Mouse (Mus musculus): Measurements from ENCODE around the gene Nek8. TPM values are rescaled to one million over a fixed set of nuclear protein-coding genes. Genes with fewer than 3 reads are reported as not detected.
A peak's percentile ranks its signal among the peaks of the same experiment; 100 is the strongest.

Nek8 gene
- polyA plus RNA-seq, 1 experiment from 2014 or later: 11.3 TPM

DNA sequence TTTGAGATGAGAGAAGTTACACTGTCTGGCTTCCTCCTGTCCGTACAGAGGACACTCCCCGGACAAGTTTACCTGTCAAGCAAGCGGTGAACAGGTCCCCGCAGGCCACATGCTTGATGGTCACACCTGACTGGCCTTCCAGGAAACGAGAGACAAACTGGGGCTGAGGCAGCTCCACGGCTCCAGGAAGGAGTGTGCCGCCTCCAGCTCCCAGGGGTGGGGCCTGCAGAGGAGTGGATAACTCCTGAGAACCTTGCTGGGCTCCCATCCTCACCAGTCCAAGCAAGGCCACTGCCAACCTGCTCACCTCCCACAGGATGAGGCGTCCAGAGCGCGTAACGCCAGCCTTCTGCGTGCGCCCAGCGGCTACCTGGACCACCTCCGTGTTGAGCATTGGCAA lies 6.2 kb downstream of the Nek8 start:
- no peak for DNase-seq (ENCODE audit: low spot score)
- peaks cover 9% of the 10 kb centered on the region for H3K36me3 ChIP-seq
- H3K27ac ChIP-seq: no peak overlapping the region
- H3K27me3 ChIP-seq (ENCODE audit: insufficient read depth, poor library complexity, severe bottlenecking): peaks cover 14% of the 10 kb centered on the region
- peaks cover 18% of the 10 kb centered on the region for H3K4me1 ChIP-seq (replicated peaks)
- no peak overlapping the region for H3K4me3 ChIP-seq
- H3K9me3 ChIP-seq: no peaks in the 10 kb centered on the region
- 90% methylated on average over 15 of the region's 15 CpGs for WGBS

DNA sequence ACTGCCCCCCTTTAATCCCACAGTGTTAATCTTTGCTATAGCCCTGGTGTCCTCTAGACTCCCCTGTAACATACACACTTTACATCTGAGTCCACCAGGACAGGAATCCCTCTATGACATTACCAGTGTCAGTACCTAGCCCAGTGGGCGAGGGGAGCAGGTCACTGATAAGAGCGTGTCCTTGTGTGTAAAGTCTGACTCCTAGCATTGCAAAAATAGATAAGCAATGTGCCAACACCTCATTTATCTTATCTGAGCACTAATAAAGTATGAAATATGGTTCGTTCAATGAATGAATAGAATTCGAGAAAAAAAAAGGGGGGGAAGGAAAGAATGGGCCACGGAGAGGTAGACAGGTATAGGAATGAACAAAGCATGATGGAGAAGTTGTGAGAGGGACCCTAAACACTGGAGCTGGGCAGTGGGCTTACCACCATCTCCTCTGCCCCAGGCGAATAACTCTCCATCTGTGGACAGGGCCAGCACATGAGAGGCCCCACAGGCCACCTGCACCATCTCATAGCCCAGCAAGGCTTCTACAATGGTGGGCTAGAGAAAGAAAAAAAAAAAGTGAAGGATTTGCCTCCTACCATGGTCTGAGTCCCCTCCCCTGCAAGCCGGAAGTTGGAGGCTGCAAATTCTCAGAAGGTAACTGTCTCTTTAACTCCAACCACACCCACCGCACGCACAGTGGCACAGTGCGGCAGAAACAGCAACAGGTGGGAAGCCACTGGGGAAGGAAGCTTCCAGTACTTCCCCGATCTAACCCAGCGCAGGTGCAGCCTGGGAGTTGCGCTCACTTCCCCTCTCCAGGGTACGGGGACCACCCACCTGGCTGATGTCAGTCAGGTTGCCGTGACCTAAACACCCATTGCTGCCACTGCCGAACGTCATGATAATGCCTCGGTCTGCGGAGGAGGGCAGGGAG lies 7.7 kb downstream of the Nek8 start:
- peaks cover 14% of the 10 kb centered on the region for H3K27me3 ChIP-seq (ENCODE audit: insufficient read depth, poor library complexity, severe bottlenecking)
- peaks cover 23% of the 10 kb centered on the region for H3K4me1 ChIP-seq (replicated peaks)
- no peak for DNase-seq (ENCODE audit: low spot score)
- H3K4me3 ChIP-seq: 0 out of 2 replicates have a peak overlapping the region, but pooled peaks have one; percentile 9
- no peaks in the 10 kb centered on the region for H3K9me3 ChIP-seq
- WGBS: 58% methylated on average over 19 of the region's 19 CpGs
- peaks cover 9% of the 10 kb centered on the region for H3K36me3 ChIP-seq
- no peak overlapping the region for H3K27ac ChIP-seq

DNA sequence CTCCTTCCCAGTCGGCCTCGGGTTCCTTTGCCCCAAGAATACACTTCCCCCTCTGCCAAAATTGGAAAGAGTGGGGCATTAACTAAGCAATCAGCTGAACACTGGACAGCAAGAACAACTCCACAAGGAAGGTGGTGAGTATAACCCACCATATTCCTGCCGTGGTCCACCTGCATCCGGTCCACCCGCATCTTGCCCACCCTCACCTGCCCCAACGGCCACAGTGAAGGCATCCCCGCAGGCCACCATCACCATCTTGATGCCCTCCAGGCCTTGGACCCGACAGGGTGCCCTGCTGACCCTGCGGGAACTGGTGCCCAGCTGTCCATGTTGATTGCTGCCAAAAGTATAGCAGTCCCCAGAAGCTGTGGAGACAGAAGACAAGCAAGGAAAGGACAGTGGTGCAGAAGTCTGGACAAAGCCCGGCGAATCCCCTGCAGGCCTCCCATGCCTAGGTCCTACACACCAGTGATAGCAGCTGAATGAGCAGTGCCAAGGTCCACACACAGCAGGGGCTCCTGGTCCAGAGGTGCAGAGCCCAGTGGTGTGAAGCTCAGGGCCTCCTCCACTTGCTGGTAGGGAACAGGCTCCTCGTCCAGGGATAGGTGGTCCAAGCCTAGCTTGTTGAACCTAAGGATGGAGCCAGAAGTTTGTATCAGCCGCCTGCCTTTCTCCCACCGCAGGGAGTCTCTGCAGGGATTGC lies 9.1 kb downstream of the Nek8 start:
- H3K36me3 ChIP-seq: peaks cover 22% of the 10 kb centered on the region
- H3K4me3 ChIP-seq: no peak overlapping the region
- no peaks in the 10 kb centered on the region for H3K9me3 ChIP-seq
- 0 out of 2 replicates have a peak overlapping the region, but pooled peaks have one; percentile 25 for H3K27ac ChIP-seq
- 87% methylated on average over 14 of the region's 14 CpGs for WGBS
- DNase-seq (ENCODE audit: low spot score): no peak
- H3K27me3 ChIP-seq (ENCODE audit: insufficient read depth, poor library complexity, severe bottlenecking): peaks cover 14% of the 10 kb centered on the region
- H3K4me1 ChIP-seq (replicated peaks): peaks cover 37% of the 10 kb centered on the region

DNA sequence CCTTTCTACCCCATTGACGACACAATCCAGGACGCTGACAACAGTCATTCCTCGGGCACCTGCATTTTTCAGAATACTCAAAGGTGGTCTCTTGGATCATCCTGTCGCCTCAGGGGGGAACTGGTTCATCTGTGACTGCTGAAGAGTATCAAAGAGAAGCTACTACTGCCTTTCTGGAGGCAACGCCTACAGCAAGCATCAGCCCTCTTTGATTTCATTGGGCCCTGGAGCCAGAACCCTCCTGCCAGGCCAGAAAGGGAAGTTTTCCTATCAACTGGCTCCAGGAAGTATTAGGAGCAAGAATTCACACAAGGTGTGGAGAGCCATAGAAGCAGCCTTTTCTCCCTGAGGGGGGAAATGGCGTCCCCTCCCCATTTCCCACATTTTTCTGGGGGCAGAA lies 9.8 kb downstream of the Nek8 start:
- no peak overlapping the region for H3K4me3 ChIP-seq
- H3K27ac ChIP-seq: no peak overlapping the region
- peaks cover 43% of the 10 kb centered on the region for H3K4me1 ChIP-seq (replicated peaks)
- H3K9me3 ChIP-seq: no peaks in the 10 kb centered on the region
- WGBS: 69% methylated on average over 6 of the region's 6 CpGs
- H3K27me3 ChIP-seq (ENCODE audit: insufficient read depth, poor library complexity, severe bottlenecking): peaks cover 14% of the 10 kb centered on the region
- DNase-seq (ENCODE audit: low spot score): no peak
- peaks cover 29% of the 10 kb centered on the region for H3K36me3 ChIP-seq

DNA sequence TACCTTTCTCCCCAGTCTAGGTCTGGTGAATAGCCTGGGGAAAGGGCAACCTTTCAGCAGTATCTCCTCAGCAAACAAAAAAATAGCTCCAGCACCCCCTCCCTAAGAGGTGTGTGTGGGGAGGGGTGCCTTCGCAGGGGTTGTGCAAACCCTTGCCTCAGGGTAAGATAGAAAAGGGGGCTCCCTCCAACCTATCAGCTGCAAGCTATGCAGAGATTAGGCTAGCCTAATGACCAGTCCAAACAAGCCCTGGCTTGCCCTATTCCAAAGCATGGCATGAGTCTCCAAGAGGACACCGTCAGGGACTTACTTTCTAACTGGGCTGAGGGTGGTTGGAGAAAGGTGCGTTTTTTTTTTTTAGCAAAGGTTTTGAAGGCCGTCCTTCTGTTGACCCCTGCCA lies 10.3 kb downstream of the Nek8 start:
- peaks cover 32% of the 10 kb centered on the region for H3K36me3 ChIP-seq
- H3K27ac ChIP-seq: peak overlapping the region; percentile 100
- 53% methylated on average over 4 of the region's 4 CpGs for WGBS
- H3K27me3 ChIP-seq (ENCODE audit: insufficient read depth, poor library complexity, severe bottlenecking): peaks cover 14% of the 10 kb centered on the region
- peak overlapping the region; percentile 100 for H3K4me3 ChIP-seq
- H3K9me3 ChIP-seq: no peaks in the 10 kb centered on the region
- no peak for DNase-seq (ENCODE audit: low spot score)
- peaks cover 46% of the 10 kb centered on the region for H3K4me1 ChIP-seq (replicated peaks)

DNA sequence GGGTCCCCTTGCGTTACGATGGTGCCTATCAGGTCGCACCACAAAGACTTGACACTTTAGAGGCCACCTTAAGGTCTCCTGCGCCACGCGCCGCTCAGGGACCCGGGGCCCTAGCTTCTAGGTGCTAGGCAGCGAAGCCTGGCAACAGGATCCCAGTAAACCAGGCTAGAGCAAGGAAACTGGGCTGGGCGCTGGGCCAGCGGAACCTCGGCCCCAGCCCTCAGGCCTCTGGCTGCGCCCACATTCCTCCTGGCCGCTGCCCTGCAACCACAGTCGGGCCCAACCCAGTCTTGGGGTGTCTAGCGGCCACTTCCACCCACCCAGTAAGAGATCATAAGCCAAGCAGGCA lies 10.7 kb downstream of the Nek8 start:
- peaks cover 14% of the 10 kb centered on the region for H3K27me3 ChIP-seq (ENCODE audit: insufficient read depth, poor library complexity, severe bottlenecking)
- 3% methylated on average over 16 of the region's 16 CpGs for WGBS
- DNase-seq (ENCODE audit: low spot score): no peak
- H3K9me3 ChIP-seq: no peaks in the 10 kb centered on the region
- H3K4me3 ChIP-seq: peak overlapping the region; percentile 100
- H3K4me1 ChIP-seq (replicated peaks): peaks cover 50% of the 10 kb centered on the region
- H3K27ac ChIP-seq: peak overlapping the region; percentile 100
- peaks cover 32% of the 10 kb centered on the region for H3K36me3 ChIP-seq

DNA sequence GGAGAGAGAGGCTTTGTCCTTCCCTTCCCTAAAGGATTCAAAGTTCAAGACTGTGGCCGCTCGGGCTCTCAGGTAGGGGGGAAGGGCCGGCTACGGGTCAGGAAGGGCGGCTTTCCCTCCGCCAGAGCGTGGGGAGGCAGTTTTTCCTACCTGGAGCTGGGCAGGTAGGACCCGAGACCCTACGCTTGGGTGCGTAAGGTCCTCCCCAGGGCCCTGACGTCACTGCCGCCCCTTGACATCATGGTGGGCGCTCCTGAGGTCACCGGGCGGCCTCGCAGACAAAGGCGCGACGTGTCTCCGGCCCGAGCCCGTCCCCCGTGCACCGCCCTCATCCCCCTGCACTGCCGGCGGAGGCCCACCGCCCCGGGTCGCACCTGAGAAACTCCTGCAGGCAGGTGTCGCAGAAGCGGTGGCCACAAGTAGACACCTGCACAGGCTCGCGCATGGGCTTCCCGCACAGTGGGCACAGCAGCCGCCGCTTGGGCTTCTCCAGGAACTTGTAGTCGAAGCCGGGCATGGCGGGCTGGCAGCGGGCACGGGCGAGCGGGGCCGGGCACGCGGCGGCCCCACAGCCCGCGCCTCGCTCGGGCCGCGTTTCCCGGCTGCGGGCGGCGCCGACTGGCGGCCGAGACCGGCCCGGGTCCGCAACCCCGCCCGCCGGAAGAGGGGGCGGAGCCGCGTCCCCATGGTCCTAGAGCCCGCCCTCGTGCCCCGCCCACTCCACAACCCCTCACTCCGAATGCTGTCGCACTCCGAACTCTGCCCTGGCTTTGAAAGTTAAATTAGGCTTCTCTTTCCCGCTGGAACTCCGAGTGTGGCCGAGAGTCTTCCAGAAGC lies 11.3 kb downstream of the Nek8 start, which contains the start of gene Traf4:
Gene Traf4 (minus strand): TSS at position 666 of the 837 bp plus-strand sequence.
- H3K4me1 ChIP-seq (replicated peaks): peaks cover 53% of the 10 kb centered on the region
- H3K27ac ChIP-seq: peak within 1 kb of the TSS; percentile 100
- DNase-seq (ENCODE audit: low spot score): peak; percentile 89
- peaks cover 14% of the 10 kb centered on the region for H3K27me3 ChIP-seq (ENCODE audit: insufficient read depth, poor library complexity, severe bottlenecking)
- H3K36me3 ChIP-seq: peaks cover 35% of the 10 kb centered on the region
- peak within 1 kb of the TSS; percentile 100 for H3K4me3 ChIP-seq
- no peaks in the 10 kb centered on the region for H3K9me3 ChIP-seq
- WGBS: under 1% methylated on average over 78 of the region's 78 CpGs

DNA sequence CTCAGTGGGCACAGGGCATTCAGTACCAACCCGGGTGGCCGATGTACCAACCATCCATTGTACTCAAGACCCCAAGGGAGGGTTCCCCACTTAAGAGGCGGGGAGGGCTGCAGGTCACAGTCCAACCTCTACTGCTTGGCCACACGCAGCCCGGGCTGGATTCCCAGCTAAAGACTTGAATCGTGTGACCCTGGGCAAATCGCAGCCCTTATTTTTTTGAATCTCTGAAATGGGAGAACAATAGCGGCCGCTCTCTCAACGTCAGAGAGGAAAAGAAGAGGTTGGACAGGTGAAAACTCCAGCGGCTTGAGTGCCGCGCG lies 11.9 kb downstream of the Nek8 start:
- peaks cover 14% of the 10 kb centered on the region for H3K27me3 ChIP-seq (ENCODE audit: insufficient read depth, poor library complexity, severe bottlenecking)

DNA sequence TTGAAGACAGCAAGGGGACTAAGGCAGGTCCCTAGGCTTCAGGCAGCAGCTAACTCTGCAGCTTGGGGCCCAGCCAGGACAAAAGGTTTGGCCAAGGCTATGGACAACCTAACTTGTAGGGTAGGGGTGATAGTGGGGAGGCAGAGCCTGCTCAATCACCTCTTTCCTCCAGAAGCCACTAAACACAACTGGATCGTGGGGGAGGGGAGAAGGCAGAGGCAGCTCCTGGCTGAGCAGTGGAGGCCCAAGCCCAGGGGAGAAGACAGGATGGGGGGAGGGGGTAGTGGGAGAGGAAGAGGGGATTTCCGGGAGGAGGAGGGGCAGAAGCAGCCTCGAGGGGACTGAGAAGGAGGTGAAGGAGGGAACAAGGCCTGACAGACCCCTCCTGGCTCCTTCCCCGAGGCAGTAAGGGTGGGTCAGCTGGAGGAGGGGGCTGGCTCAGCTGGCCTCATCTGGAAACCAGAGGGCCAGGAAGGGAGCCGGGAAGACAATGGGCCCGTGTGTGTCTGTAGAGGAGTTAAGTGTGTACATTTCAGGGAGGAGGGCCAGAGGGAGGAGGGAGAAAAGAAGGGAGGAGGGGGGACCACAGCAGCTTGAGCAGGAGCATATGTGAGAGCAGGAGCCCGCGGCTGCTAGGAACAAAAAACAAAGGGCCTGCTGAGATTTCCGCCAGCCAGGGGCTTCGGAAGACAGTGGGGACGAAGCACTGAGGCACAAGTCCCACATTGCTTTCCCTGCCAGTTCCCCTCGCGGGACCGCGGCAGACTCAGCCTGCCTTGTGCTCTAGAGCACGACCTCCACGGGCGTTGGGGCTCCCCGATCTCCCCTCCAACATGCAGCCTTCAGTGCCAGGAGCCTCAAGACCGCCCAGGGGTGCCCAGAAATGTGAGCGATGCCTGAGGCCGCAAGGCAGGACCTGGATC lies 12.5 kb downstream of the Nek8 start:
- no peaks in the 10 kb centered on the region for H3K9me3 ChIP-seq
- H3K27me3 ChIP-seq (ENCODE audit: insufficient read depth, poor library complexity, severe bottlenecking): peaks cover 14% of the 10 kb centered on the region
- DNase-seq (ENCODE audit: low spot score): peak; percentile 88
- peak overlapping the region; percentile 100 for H3K4me3 ChIP-seq
- H3K4me1 ChIP-seq (replicated peaks): peaks cover 55% of the 10 kb centered on the region
- H3K36me3 ChIP-seq: peaks cover 47% of the 10 kb centered on the region
- under 1% methylated on average over 22 of the region's 22 CpGs for WGBS
- H3K27ac ChIP-seq: peak overlapping the region; percentile 100

More for the DNA sequence above, 11.9 kb downstream of the Nek8 start:
- H3K4me3 ChIP-seq: peak overlapping the region; percentile 100
- H3K27ac ChIP-seq: peak overlapping the region; percentile 100
- DNase-seq (ENCODE audit: low spot score): no peak
- no peaks in the 10 kb centered on the region for H3K9me3 ChIP-seq
- WGBS: under 1% methylated on average over 14 of the region's 14 CpGs
- peaks cover 54% of the 10 kb centered on the region for H3K4me1 ChIP-seq (replicated peaks)
- H3K36me3 ChIP-seq: peaks cover 41% of the 10 kb centered on the region

DNA sequence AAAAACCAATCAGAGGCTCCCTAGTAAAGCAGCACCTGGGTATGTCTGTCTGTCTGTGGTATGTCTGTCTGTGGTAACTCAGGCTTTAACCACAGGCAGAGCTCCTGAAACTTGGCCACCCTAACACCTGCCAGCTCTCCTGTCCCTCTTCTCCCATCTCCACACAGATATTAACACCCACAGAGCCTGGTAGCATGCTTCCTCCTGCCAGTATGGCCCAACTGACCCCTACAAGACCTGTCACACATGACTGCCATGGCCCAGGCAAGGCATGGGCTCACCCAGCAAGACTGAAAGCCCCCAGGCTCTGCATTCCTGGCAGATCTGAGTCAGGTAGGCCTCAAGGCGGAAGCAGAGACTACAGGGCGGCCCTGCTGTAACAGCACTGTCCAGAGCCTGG lies 13.4 kb downstream of the Nek8 start:
- H3K27me3 ChIP-seq (ENCODE audit: insufficient read depth, poor library complexity, severe bottlenecking): peaks cover 14% of the 10 kb centered on the region
- H3K27ac ChIP-seq: peak overlapping the region; percentile 100
- H3K36me3 ChIP-seq: peaks cover 56% of the 10 kb centered on the region
- peak overlapping the region; percentile 100 for H3K4me3 ChIP-seq
- no peaks in the 10 kb centered on the region for H3K9me3 ChIP-seq
- no peak for DNase-seq (ENCODE audit: low spot score)
- peaks cover 54% of the 10 kb centered on the region for H3K4me1 ChIP-seq (replicated peaks)
- WGBS: 75% methylated on average over 2 of the region's 2 CpGs

DNA sequence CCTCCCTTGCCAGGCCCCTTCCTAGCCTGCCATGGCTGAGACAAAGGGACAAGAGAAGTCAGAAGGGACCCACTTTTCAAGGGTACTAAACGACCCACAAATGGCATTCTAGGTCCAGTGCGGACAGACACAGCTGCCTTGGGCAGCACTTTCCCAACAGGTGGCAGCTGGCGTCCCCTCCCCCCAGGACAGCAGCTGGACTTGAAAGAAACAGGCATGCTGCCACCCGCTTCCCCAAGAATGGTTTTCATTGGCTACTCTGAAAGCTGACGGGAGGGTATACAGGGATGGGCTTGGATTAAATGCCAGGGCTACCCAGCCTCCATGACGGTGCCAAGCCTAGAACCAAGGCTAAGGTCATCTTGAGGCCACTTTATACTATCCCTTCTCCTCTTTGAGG lies 14.0 kb downstream of the Nek8 start:
- no peak for DNase-seq (ENCODE audit: low spot score)
- WGBS: 69% methylated on average over 6 of the region's 6 CpGs
- Histone ChIP-seq H3K27ac (peak overlapping the region; percentile 100), H3K4me3 (peak overlapping the region; percentile 100), H3K9me3 (no peaks in the 10 kb centered on the region), H3K4me1 (replicated peaks) (peaks cover 58% of the 10 kb centered on the region), H3K36me3 (peaks cover 61% of the 10 kb centered on the region), H3K27me3 (ENCODE audit: insufficient read depth, poor library complexity, severe bottlenecking) (peaks cover 9% of the 10 kb centered on the region)
